Mouse (Mus musculus): Measurements from ENCODE around the gene Mroh2a. TPM values are rescaled to one million over a fixed set of nuclear protein-coding genes. Genes with fewer than 3 reads are reported as not detected.

Gene Mroh2a
- polyA plus RNA-seq, 1 experiment from 2014 or later, result 0.60 TPM

DNA sequence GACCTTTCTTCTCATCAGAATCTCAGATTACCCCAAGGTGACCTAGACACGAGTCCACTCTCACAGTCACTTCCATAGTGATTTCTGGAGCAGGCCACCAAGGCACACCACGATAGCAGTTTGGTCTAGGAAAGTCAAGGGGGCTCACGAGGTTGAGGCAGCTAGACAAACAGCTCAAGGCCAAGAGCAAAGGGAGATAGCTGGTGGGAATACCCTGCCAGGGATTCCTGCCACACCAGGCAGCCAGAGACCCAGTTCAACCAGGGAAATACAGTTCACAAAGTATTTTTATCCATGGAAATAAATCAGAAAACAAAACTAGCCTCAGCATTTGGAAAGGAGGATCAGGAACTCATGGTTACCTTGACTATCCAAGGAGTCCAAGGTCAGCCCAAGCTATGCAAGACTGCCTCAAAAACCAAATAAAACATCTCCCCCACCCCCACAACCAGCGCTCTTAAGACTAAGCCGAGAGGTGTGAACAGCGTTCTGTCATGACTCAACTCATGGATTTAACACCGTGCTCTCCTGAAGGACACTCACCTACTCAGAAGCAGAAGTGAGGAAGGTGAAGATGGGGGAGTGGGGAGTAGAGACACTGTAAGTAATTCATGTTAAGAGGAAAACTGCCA lies 37.6 kb downstream of the Mroh2a start:
- Histone ChIP-seq H3K4me2 (ENCODE audit: low read depth, low read length) (no peak overlapping the region), H3K9ac (ENCODE audit: low read length) (no peak overlapping the region)
- 75% methylated on average over 7 of the region's 7 CpGs for WGBS

GRCm38 (mm10) chr1:88264869-88265240 lies 38.1 kb downstream of the Mroh2a start:
- Histone ChIP-seq H3K36me3 (ENCODE audit: control insufficient read depth, insufficient read depth) (peaks cover 89% of the 10 kb centered on the region), H3K27me3 (ENCODE audit: control insufficient read depth, insufficient read depth, low read length) (no peaks in the 10 kb centered on the region)
- WGBS, result 69% methylated on average over 4 of the region's 4 CpGs

More for the DNA sequence above, 37.6 kb downstream of the Mroh2a start:
- no peak for ATAC-seq (replicated peaks; ENCODE audit: extremely low read depth, insufficient read depth, low FRiP score)
- Histone ChIP-seq H3K4me1 (ENCODE audit: control insufficient read depth, insufficient read depth, low read length) (peaks cover 12% of the 10 kb centered on the region), H3K9me3 (replicated peaks; ENCODE audit: control insufficient read depth, low read length) (no peaks in the 10 kb centered on the region), H3K27ac (ENCODE audit: low read length) (no peak overlapping the region), H3K4me3 (ENCODE audit: low read length) (no peak overlapping the region), H3K36me3 (ENCODE audit: control insufficient read depth, insufficient read depth) (peaks cover 84% of the 10 kb centered on the region), H3K27me3 (ENCODE audit: control insufficient read depth, insufficient read depth, low read length) (no peaks in the 10 kb centered on the region)

DNA sequence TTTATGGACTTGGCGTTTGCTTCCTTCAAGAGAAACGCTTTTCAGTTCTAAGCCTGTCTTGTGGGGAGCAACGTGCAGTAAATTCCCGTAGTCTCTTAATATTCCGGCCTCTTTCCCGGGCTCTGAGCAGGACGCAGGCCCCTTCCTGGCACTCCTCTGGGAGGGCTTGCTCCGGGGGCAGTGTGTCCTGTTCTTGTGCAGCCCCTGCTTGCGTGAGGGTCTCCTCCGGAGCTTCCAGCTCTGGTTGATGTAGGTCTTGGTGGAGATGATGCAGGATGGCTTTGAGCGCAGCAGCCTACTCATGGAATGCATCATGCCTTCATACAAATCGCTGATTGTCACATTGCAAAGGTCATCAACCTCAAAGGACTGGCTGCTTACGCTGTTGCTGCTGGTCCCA lies 39.3 kb downstream of the Mroh2a start:
- H3K9ac ChIP-seq (ENCODE audit: low read length), result no peak overlapping the region
- H3K9me3 ChIP-seq (replicated peaks; ENCODE audit: control insufficient read depth, low read length), result no peaks in the 10 kb centered on the region
- no peak for ATAC-seq (replicated peaks; ENCODE audit: extremely low read depth, insufficient read depth, low FRiP score)
- H3K4me2 ChIP-seq (ENCODE audit: low read depth, low read length), result no peak overlapping the region
- H3K4me3 ChIP-seq (ENCODE audit: low read length), result no peak overlapping the region
- H3K27ac ChIP-seq (ENCODE audit: low read length), result no peak overlapping the region
- H3K4me1 ChIP-seq (ENCODE audit: control insufficient read depth, insufficient read depth, low read length), result peaks cover 4% of the 10 kb centered on the region; the same call in 1 of the 2 replicates
- H3K27me3 ChIP-seq (ENCODE audit: control insufficient read depth, insufficient read depth, low read length), result no peaks in the 10 kb centered on the region
- 90% methylated on average over 13 of the region's 13 CpGs for WGBS
- H3K36me3 ChIP-seq (ENCODE audit: control insufficient read depth, insufficient read depth), result peaks cover 89% of the 10 kb centered on the region

More at GRCm38 (mm10) chr1:88264869-88265240, 38.1 kb downstream of the Mroh2a start:
- Histone ChIP-seq H3K4me2 (ENCODE audit: low read depth, low read length) (no peak overlapping the region), H3K4me1 (ENCODE audit: control insufficient read depth, insufficient read depth, low read length) (peaks cover 7% of the 10 kb centered on the region; the same call in 1 of the 2 replicates), H3K9me3 (replicated peaks; ENCODE audit: control insufficient read depth, low read length) (no peaks in the 10 kb centered on the region), H3K9ac (ENCODE audit: low read length) (no peak overlapping the region), H3K27ac (ENCODE audit: low read length) (no peak overlapping the region), H3K4me3 (ENCODE audit: low read length) (no peak overlapping the region)
- ATAC-seq (replicated peaks; ENCODE audit: extremely low read depth, insufficient read depth, low FRiP score), result no peak

GRCm38 (mm10) chr1:88267489-88267888 lies 40.7 kb downstream of the Mroh2a start:
- H3K36me3 ChIP-seq (ENCODE audit: control insufficient read depth, insufficient read depth), result peaks cover 87% of the 10 kb centered on the region
- H3K27me3 ChIP-seq (ENCODE audit: control insufficient read depth, insufficient read depth, low read length), result no peaks in the 10 kb centered on the region
- no peak overlapping the region for H3K27ac ChIP-seq (ENCODE audit: low read length)
- no peaks in the 10 kb centered on the region for H3K9me3 ChIP-seq (replicated peaks; ENCODE audit: control insufficient read depth, low read length)
- no peak overlapping the region for H3K4me2 ChIP-seq (ENCODE audit: low read depth, low read length)
- peaks cover 2% of the 10 kb centered on the region; the same call in 1 of the 2 replicates for H3K4me1 ChIP-seq (ENCODE audit: control insufficient read depth, insufficient read depth, low read length)
- H3K9ac ChIP-seq (ENCODE audit: low read length), result no peak overlapping the region
- no peak overlapping the region for H3K4me3 ChIP-seq (ENCODE audit: low read length)
- 92% methylated on average over 6 of the region's 6 CpGs for WGBS
- no peak for ATAC-seq (replicated peaks; ENCODE audit: extremely low read depth, insufficient read depth, low FRiP score)

DNA sequence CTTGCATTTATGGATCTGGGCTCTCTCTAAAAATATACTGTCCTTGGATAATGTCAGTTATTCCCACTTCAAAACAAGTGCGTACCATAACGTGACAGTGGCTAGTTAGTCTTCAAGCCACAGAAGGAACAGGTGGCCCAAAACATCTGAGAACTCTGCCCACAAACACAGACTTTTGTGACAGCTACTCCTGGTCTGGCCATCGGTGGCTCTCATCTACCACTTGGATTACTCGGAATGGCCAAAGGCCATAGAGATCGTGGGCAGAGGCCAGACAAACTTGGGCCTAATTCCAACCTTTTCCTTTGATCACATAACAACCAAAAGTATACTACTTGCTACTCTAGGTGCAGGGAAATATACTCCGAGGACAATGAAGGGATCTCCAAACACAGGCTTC lies 41.3 kb downstream of the Mroh2a start:
- ATAC-seq (replicated peaks; ENCODE audit: extremely low read depth, insufficient read depth, low FRiP score), result no peak

GRCm38 (mm10) chr1:88269539-88270309 lies 42.9 kb downstream of the Mroh2a start:
- H3K4me1 ChIP-seq (ENCODE audit: control insufficient read depth, insufficient read depth, low read length), result peaks cover 2% of the 10 kb centered on the region; the same call in 1 of the 2 replicates
- WGBS, result 88% methylated on average over 12 of the region's 12 CpGs
- no peaks in the 10 kb centered on the region for H3K9me3 ChIP-seq (replicated peaks; ENCODE audit: control insufficient read depth, low read length)
- H3K4me3 ChIP-seq (ENCODE audit: low read length), result no peak overlapping the region
- H3K4me2 ChIP-seq (ENCODE audit: low read depth, low read length), result no peak overlapping the region
- peaks cover 85% of the 10 kb centered on the region for H3K36me3 ChIP-seq (ENCODE audit: control insufficient read depth, insufficient read depth)
- H3K9ac ChIP-seq (ENCODE audit: low read length), result no peak overlapping the region
- no peak for ATAC-seq (replicated peaks; ENCODE audit: extremely low read depth, insufficient read depth, low FRiP score)
- no peak overlapping the region for H3K27ac ChIP-seq (ENCODE audit: low read length)
- H3K27me3 ChIP-seq (ENCODE audit: control insufficient read depth, insufficient read depth, low read length), result no peaks in the 10 kb centered on the region

More for the DNA sequence above, 41.3 kb downstream of the Mroh2a start:
- Histone ChIP-seq H3K9me3 (replicated peaks; ENCODE audit: control insufficient read depth, low read length) (no peaks in the 10 kb centered on the region), H3K4me2 (ENCODE audit: low read depth, low read length) (no peak overlapping the region), H3K9ac (ENCODE audit: low read length) (no peak overlapping the region), H3K4me1 (ENCODE audit: control insufficient read depth, insufficient read depth, low read length) (no peaks in the 10 kb centered on the region), H3K27me3 (ENCODE audit: control insufficient read depth, insufficient read depth, low read length) (no peaks in the 10 kb centered on the region), H3K27ac (ENCODE audit: low read length) (no peak overlapping the region), H3K36me3 (ENCODE audit: control insufficient read depth, insufficient read depth) (peaks cover 86% of the 10 kb centered on the region), H3K4me3 (ENCODE audit: low read length) (no peak overlapping the region)
- 84% methylated on average over 6 of the region's 6 CpGs for WGBS

DNA sequence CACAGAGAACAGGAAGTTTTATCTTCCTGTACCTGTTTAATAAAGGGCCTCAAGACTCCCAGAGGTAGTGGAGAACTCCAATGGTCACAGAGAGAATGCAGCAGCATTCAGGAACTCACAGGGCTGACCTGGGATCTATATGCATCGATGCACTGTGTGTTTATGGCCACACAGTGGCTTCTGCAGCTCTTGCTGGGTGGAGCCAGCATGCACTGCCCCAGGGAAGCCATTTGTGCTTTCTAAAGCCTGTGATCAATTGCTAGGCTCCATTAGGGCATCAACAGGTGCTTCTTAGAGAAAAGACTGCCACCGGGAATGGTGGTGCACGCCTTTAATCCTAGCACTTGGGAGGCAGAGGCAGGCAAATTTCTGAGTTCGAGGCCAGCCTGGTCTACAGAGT lies 46.1 kb downstream of the Mroh2a start:
- no peak overlapping the region for H3K9ac ChIP-seq (ENCODE audit: low read length)
- peaks cover 17% of the 10 kb centered on the region for H3K4me1 ChIP-seq (ENCODE audit: control insufficient read depth, insufficient read depth, low read length)
- no peak overlapping the region for H3K4me2 ChIP-seq (ENCODE audit: low read depth, low read length)
- peaks cover 56% of the 10 kb centered on the region for H3K36me3 ChIP-seq (ENCODE audit: control insufficient read depth, insufficient read depth)
- no peaks in the 10 kb centered on the region for H3K27me3 ChIP-seq (ENCODE audit: control insufficient read depth, insufficient read depth, low read length)
- no peak for ATAC-seq (replicated peaks; ENCODE audit: extremely low read depth, insufficient read depth, low FRiP score)
- no peak overlapping the region for H3K4me3 ChIP-seq (ENCODE audit: low read length)
- no peaks in the 10 kb centered on the region for H3K9me3 ChIP-seq (replicated peaks; ENCODE audit: control insufficient read depth, low read length)
- WGBS, result 62% methylated on average over 4 of the region's 4 CpGs
- no peak overlapping the region for H3K27ac ChIP-seq (ENCODE audit: low read length)

- no peak overlapping the region for H3K9ac ChIP-seq (ENCODE audit: low read length)
- no peaks in the 10 kb centered on the region for H3K9me3 ChIP-seq (replicated peaks; ENCODE audit: control insufficient read depth, low read length)
- peaks cover 17% of the 10 kb centered on the region for H3K4me1 ChIP-seq (ENCODE audit: control insufficient read depth, insufficient read depth, low read length)
- H3K4me3 ChIP-seq (ENCODE audit: low read length), result no peak overlapping the region
- 97% methylated on average over 3 of the region's 3 CpGs for WGBS
- peaks cover 51% of the 10 kb centered on the region for H3K36me3 ChIP-seq (ENCODE audit: control insufficient read depth, insufficient read depth)
- no peak overlapping the region for H3K4me2 ChIP-seq (ENCODE audit: low read depth, low read length)
- no peak overlapping the region for H3K27ac ChIP-seq (ENCODE audit: low read length)
- no peaks in the 10 kb centered on the region for H3K27me3 ChIP-seq (ENCODE audit: control insufficient read depth, insufficient read depth, low read length)
- no peak for ATAC-seq (replicated peaks; ENCODE audit: extremely low read depth, insufficient read depth, low FRiP score)
Observed at GRCm38 (mm10) chr1:88273326-88273725, 46.5 kb downstream of the Mroh2a start.

DNA sequence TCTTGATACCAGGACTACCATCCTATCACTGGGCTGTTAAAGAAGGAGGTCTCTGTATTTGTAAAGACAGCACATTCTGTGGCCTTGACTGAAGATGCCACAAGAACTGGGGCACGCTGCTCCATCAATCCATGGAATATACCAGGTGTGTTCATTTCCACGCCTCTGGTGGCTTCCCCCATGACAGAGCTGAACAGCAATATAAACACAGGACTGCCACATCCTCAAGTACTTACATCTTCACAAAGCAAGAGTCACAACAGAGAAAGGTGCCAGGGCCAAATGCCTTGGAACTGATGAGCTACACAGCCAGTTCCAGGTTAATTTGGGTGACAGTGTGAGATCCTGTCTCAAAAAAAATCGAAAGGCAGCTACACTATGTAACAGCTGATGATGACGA lies 47.0 kb downstream of the Mroh2a start:
- WGBS, result 80% methylated on average over 4 of the region's 4 CpGs
- Histone ChIP-seq H3K27me3 (ENCODE audit: control insufficient read depth, insufficient read depth, low read length) (no peaks in the 10 kb centered on the region), H3K9me3 (replicated peaks; ENCODE audit: control insufficient read depth, low read length) (no peaks in the 10 kb centered on the region), H3K4me2 (ENCODE audit: low read depth, low read length) (no peak overlapping the region), H3K9ac (ENCODE audit: low read length) (no peak overlapping the region), H3K4me3 (ENCODE audit: low read length) (no peak overlapping the region), H3K36me3 (ENCODE audit: control insufficient read depth, insufficient read depth) (peaks cover 46% of the 10 kb centered on the region), H3K27ac (ENCODE audit: low read length) (no peak overlapping the region), H3K4me1 (ENCODE audit: control insufficient read depth, insufficient read depth, low read length) (peaks cover 17% of the 10 kb centered on the region)
- no peak for ATAC-seq (replicated peaks; ENCODE audit: extremely low read depth, insufficient read depth, low FRiP score)

Data from heart, embryonic 16.5 days (tissue).